Mouse (Mus musculus) stomach, postnatal 0 days (tissue): ENCODE results near the gene Nfia.

Experiments used
- CTCF ChIP-seq: IDR thresholded peaks from 2 replicates; pipeline ENCODE4 v1.5.1; 2016; ENCODE audit warnings: antibody characterized with exemption, low read depth, mild to moderate bottlenecking, moderate library complexity
- EP300 ChIP-seq: optimal IDR thresholded peaks from 2 replicates; pipeline ENCODE3; 2016; ENCODE audit warnings: antibody characterized with exemption

DNA sequence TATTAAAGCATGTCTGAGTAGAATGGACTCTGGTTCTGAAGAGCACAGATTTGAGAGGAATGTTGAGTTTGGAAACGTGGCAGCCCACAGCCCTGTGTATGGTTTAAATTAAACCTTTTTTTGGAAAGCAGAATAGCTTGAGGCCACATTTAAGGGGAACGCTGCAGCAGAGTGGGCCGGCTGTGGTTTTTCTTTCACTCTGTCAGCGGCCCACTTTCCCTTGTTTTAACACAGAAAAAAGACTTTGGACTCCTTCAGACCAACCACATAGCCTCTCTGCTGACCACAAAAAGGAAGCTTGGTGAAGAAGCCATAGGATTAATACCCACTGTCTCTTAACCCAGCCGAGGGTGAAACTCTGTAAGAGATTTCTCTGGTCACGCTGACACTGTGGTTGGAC is 72.4 kb downstream of the Nfia start:
- TF ChIP-seq CTCF (no peak), EP300 (no peak)
